Mouse (Mus musculus): ENCODE measurements around the gene Fam89a. TPM values are rescaled to one million over a fixed set of nuclear protein-coding genes. Genes with fewer than 3 reads are reported as not detected.

Gene Fam89a
- under 1 TPM in 3 of 4 experiments, not detected in 1; 0.31 to 0.51 (median 0.36) TPM for total RNA-seq (2022)

DNA sequence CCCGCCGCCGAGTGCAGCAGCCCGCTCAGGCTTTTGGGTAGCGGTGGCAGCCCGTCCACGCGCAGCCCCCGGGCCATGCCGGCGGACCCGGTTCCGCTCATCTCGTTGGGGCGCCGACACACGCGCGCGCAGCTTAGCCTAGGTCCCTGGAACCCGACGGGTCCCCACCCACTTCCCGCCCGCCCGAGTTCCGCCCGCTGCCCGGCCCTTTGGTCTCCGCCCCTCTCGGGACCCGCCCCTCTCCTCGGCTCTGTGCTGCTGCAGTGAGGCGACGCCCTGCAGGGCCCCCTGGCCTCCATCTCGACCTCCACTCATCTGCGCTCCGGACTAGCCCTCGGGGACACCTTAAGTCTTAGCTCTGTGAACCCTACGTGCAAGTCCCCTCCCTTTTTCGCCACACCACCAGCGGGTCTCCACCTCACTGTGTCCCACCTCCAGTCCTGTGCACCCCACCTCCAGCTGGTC, at the start of gene Fam89a:
Gene Fam89a (minus strand): TSS at position 124 of the 465 bp plus-strand sequence.
- no peak for DNase-seq (ENCODE audit: low spot score in 2 of 2)

DNA sequence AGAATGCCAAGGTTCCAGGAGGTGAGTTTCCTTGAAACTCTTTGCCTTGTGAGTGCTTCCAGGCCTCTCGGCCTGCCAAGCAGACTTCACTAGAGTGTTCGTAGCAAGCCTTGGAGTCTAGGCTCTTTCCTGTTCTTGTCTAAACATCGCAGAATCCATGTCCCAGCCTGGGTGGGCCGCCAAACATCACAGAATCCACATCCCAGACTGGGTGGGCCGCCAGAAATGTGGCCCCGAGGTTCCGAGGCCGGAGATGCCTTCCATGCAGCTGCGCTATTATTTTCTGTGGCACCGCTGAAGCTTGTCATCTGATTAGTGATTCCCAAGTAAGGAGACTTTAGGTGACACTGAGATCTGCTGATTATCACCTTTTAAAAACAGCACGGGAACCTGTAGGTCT, 48.9 kb upstream of the Fam89a start:
- DNase-seq (ENCODE audit: low spot score in 2 of 2): no peak

DNA sequence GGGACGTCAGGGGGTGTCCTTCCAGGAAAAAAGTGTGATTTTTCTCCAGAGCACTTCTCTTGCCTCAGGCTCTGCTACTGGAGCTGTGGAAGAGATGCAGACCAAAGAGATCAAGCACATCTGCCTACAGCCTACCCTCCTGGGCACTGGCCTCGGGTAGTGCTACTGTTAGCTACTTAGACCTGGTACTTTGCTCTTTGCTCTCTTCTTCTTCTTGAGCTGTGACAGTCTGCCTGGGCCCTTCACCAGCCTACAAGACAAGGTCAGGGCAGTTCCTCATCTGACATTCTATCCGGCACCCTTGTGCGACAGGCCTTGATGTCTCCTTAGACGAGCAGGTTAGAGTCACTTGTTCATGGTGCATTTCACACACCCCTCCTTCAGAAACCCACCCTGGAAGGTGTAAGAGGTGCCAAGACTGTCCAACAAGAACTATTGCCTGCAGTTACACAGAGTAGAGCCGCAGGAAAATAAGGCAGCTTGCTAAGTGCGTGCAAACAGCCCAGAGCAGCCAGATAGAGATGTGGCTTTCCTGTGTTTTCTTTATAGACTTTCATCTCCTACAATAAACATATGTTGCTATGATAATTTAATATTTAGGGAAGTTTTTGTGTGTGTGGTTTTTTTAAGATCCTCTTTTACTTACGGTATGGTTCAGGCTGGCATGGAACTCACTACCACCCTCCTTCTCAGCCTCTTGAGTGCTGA, 44.3 kb upstream of the Fam89a start:
- no peak for DNase-seq (ENCODE audit: low spot score in 2 of 2)

DNA sequence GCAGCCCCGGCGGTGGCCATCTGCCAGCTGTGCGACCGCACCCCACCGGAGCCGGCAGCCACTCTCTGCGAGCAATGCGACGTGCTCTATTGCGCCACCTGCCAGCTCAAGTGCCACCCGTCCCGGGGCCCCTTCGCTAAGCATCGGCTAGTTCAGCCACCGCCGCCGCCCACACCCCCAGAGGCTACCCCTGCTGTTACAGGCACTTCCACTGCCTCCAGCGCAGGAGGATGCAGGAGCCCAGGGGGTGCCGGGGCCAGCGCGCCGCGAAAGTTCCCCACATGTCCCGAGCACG, 42.8 kb upstream of the Fam89a start:
- DNase-seq (ENCODE audit: low spot score in 2 of 2): no peak

DNA sequence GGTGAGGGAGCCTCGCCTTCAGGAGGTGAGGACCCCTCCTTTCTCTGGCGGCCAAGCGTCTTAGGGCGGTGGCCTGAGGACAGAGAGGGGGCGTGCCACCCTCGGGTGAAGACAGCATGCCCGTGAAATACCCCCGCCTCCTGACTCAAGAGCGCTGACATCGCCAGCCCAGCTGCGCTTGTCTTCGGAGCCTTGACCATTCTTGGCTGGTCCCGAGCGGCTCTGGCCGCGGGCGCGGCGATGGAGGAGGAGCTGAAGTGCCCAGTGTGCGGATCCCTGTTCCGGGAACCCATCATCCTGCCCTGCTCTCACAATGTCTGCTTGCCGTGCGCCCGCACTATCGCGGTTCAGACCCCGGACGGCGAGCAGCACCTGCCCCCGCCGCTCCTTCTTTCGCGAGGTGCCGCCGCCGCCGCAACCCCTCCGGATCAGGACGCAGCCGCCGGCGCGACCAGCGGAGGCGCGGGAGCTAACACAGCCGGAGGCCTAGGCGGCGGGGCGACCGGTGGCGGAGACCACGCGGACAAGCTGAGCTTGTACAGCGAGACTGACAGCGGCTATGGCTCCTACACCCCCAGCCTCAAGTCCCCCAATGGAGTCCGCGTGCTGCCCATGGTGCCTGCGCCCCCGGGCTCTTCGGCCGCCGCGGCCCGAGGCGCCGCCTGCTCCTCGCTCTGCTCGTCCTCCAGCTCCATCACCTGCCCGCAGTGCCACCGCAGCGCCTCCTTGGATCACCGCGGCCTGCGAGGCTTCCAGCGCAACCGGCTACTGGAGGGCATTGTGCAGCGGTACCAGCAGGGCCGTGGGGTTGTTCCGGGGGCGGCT, 42.2 kb upstream of the Fam89a start:
- DNase-seq (ENCODE audit: low spot score in 2 of 2): no peak

DNA sequence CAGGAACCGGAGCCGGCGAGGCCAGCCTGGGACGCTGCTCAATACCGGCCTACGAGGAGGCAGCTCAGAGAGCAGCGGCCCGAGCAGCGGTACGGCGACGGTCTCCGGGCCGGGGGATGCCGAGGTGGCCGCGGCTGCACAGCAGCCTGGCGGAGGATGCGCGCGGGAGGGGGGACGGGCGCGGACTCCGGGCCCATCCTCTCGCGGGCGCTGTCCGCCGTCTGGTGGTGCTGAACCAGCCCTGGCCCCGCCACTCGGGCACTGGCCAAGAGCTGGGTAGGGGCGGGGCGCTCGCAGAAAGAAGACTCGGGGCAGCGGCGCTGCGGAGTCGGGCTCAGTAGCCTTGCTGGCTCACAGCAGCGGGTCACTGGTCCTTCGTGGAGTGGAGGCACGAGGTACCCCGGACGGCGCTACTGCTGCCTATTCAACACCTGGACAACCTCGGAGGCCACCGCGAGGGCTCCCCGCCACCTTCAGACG, 41.6 kb upstream of the Fam89a start:
- DNase-seq (ENCODE audit: low spot score in 2 of 2): peak; percentile 79 to 80

DNA sequence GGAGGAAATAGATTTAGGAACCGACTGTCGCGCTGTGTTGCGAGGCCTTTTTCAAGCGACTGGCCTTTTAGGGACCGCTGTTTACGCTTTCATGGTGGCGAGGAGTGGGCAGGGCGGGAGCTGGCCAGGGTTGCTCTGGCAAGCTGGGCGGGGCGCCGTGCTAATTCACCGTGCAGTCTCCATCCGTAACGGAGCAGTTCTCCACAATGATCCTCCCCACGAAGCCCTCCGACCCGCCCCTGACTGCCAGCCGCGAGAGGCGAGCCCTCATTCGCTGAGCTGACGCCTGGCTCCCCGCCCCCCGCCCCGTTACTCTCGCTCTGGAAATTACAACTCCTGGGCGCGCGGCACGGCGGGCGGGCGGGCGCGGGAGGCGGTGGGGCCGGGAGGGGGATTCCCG, 41.1 kb upstream of the Fam89a start, which contains the start of gene Trim67:
Gene Trim67 (plus strand): TSS at position 385 of the 400 bp plus-strand sequence.
- no peak for DNase-seq (ENCODE audit: low spot score in 2 of 2)

DNA sequence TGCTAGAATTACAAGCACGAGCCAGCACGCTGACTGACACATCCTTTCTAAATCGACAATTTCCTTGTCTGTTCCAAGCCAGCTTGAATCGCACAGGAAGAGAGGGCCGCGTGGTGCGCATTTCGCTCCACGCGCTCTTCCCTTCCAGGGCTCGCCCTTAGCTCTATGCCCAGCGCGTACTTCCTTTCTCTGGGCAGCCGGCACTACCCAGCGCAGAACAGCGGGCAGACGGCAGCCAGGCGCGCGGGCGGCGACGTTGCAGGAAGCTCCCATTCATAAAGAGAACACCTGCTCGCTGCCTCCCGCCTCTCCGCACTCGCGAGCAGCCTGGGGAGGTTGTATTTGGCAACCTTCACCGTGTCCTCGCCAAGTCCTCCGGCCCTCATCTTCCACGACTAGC, 40.6 kb upstream of the Fam89a start:
- no peak for DNase-seq (ENCODE audit: low spot score in 2 of 2)

DNA sequence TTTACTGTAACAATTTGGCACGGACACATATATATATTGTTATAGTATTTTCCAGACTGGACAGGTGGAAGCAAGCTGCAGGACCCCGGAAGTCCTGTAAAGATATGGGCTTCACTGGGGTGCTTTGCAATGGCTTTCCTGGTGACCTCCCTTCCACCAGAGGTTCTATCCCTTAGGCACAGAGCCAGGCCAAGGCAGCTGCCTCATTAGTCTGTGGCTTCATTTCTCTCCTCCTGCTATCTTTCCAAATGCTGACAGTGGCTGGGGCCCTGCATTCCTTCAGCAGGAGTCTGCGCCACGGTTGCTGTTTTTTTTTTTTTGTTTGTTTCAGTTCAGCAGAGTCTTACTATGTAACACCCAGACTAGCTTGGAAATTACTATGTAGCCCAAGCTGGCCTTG, 40.1 kb upstream of the Fam89a start:
- no peak for DNase-seq (ENCODE audit: low spot score in 2 of 2)

DNA sequence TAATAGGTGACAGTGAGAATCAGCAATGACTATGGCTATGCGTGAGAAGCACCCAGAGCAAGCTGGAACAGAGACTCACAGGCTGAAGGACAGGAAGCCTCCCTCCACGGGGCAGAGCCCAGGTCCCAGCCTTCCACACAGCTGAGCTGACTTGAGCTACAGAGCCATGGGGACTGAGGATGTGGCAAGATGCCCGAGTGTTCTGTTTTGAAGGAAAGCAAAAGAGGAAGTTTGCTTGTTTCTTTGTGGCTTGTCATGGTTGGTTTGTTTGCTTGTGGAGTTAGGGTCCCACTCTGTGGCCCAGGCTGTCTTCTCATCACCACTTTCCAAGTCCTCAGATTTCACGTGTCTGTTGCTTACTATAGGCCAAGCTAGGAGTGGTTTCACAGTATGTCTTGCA, 39.0 kb upstream of the Fam89a start:
- DNase-seq (ENCODE audit: low spot score in 2 of 2): no peak

DNA sequence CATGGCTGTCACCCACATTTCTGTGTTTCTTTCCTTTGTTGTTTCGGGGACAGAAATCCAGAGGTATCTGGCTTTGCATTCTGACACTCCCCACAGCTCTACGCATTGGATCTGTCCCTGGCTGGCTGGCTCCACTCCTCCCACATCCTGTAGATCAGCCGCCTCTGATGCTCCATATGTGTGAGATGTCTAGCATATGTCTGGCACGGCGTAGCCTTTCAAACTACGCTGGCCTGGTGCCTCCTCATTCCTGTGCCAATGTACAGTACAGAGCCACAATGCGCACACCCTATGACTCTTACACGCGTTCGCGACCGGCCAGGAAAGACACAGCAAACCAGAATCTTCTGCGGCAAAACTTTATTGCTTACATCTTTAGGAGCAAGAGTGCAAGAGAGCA, 33.0 kb upstream of the Fam89a start:
- DNase-seq (ENCODE audit: low spot score in 2 of 2): no peak

DNA sequence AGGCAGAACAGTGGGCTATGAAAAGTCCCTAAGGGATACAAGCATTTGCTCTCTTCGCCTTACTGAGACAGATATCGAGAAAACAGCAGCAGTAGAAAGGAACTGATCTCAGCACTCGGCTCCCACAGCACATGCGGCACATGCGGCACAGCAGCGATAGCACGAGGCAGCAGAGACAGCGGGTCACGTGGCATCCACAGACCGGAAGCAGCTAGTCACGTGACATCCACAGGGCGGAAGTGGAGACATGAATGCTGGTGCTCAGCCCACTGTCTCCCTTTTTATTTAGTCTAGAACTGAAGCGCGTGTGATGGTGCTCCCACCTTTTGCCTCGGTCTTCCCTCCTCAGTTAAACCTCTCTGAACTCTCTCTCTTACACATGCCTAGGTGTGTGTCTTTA, 31.6 kb upstream of the Fam89a start:
- no peak for DNase-seq (ENCODE audit: low spot score in 2 of 2)

DNA sequence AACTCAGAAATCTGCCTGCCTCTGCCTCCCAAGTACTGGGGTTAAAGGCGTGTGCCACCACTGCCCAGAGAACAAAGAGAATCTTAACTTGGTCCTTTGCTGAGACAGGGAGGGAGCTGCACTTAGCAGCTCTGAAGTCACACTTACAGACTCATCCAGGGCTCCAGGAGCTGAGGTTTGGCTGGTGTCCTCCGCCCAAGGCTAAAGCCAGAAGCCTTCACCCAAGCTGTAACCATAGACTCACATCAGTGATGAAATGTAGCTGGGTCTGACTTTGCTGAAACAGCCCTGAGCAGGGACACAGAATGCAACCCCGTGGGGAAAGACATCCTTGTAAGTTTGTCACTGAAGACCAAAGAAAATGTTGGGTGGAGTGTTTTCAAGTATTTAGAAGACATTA, 30.8 kb upstream of the Fam89a start:
- DNase-seq (ENCODE audit: low spot score in 2 of 2): no peak

DNA sequence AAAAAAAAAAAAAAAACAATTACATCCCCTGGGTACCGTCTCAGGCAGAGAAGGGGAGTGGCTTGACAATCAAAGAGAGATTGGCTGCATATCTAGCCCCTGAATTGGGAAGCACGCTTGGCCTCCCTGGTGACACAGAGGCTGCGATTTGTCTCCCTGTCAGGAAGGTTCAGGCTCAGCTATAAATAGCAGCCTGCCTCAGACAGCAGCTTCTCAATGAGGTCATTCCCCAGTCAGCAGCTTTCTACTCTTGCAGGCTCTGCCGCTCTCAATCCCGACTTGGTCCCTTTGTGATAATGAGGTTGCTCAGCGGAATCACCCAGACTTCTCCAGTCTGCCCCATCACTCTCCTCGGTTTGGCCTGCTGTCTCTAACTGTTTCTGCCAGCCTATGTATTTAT, 28.6 kb upstream of the Fam89a start:
- DNase-seq (ENCODE audit: low spot score in 2 of 2): peak in 1 of 2 experiments; percentile 15

DNA sequence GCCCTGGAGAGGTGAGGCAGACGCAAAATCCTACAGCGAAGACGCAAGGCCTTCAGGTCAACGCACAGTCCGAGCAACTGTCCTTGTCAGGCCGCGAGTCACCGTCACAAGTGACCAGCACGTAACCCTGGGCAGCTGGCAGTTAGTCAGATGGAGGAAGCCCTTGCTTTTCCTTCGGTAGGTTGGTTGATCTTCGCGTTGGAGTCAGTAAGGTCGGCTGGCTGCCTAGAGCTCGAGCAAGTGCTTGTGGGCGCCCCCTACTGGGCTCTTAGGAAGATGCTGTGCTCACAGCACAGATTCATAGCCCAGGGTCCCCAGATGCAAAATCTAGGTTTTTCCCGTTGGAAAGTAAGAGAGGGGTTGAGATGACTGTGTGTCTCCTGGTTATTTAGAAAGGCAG, 24.1 kb upstream of the Fam89a start:
- DNase-seq (ENCODE audit: low spot score in 2 of 2): peak; percentile 41 to 47

DNA sequence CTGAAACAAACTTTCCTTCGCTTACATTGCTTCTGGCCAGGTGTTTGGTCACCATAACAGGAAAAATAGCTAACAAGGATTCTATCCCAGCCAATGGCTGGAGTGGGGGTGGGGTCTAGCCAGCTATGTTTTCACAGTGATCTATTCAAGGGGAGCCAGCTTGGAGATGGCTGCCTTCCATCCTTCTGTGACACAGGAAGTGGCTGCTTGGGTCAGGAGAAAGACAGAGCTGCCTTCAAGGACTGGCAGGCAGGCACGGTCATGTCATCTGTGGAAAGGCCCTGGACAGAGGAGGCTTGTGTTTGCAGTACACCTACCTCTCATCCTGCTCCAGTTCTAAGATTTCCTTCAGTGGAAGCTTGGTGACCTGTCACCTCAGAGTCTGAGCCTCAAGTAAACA, 20.8 kb upstream of the Fam89a start:
- no peak for DNase-seq (ENCODE audit: low spot score in 2 of 2)

DNA sequence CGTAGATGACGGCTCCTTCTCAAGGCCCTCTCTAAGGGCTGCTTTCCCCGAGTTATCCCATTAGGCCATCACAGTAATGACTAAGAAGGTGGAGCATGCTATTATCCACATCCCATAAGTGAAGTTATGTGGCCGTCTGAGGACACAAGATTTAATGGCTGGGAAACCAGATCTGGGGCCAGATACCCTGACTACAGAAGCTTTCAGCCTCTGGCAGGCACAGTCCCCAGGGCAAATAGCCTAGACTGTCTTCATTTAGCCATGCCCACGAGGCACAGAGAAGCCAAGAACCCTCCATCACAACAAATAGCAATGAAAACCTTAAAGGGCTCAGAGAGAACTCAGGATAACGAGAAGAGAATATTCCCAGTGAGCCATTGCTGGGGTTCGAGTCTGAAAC, 11.4 kb upstream of the Fam89a start:
- DNase-seq (ENCODE audit: low spot score in 2 of 2): no peak

DNA sequence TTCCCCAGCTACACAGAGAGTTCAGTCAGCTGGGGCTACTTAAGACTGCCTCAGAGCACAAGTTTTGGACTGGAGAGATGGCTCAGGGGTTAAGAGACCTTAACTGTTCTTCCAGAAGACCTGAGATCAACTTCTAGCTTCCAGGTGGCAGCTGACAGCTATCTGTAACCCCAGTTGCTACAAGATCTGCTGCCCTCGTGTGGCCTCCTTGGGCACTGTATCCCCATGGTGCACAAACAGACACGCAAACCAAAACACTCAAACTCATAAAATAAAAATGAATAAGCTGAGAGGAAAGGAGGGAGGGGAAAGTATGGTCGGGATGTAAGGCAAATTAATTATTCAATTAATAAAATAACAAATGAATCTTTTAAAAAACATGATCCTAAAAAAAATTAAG, 6.9 kb upstream of the Fam89a start:
- DNase-seq (ENCODE audit: low spot score in 2 of 2): no peak

DNA sequence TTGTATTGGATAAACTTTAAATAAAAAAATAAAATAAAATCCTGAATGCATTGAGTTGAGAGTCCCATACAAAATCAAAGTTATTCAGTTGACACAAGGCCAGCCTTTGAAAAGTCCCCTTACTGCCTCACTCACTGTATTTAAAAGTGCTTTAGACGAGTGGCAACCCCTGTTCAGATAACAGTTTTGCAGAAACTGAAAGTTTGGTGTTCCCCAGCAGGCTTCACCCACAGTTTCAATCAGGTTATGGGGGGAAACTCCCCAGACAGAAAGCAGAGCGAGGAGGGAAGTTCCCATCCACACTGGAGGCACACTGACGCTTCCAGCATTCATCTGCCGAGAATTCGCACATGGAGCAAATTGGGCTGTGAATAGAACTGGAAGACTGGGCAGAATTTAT, 5.0 kb upstream of the Fam89a start:
- DNase-seq (ENCODE audit: low spot score in 2 of 2): no peak

DNA sequence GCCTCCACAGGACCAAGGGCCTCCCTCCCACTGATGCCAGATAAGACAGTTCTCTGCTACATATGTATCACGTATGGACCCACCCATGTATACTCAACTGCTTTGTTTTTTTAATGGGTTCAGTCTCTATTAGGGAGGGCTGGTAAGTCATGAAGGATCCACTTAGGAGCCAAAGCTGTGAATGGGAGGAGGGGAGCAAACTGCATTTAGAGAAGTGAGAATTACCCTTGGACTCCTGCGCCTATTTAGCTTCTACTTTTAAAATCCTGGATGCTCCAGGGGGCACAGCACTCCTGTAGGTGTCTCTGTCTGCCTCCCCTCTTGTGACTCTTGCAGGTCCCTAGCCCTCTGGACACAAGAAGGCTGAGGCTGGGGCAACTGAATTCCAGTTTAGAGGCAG, 4.5 kb upstream of the Fam89a start:
- DNase-seq (ENCODE audit: low spot score in 2 of 2): no peak

DNA sequence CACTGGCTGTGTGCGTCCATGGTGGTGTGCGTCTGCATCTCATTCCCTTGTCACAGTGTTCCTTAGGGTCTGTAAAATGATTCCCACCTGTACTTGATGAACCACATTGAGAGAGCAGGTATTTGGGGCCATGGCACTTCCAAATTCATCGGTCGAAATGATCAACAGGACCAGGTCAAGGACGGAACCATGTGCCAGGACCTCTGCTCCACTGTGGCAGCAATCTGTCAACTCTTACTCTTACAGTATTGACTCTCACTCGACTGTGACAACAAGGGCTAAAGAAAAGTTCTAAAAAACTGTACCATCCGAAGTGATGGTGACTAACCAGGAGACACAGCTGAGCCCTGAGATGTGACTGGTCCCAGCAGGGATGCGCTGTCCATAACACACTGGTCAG, 3.8 kb upstream of the Fam89a start:
- DNase-seq (ENCODE audit: low spot score in 2 of 2): no peak

DNA sequence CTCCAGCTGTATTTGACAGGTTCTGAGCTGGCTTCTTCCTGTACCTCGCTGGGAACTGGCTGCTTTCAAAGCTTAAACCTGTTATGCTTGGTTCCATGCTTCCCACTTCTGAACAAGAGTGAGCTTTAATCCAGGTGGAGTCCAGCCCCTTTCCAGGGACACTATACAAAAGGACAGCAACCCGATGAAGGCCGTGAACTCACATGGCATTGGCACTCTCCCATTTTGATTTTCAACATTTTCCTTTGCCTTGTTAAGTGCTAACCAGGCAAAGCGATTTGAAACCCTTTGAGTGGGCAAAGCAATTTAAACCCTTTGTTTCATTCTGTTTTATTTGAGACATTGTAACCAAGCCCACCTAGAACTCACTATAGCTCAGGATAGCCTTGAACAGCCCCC, 3.2 kb upstream of the Fam89a start:
- no peak for DNase-seq (ENCODE audit: low spot score in 2 of 2)

All from gastrocnemius, adult 8-10 months (tissue).